Mouse (Mus musculus) ES-Bruce4 (cell line): ENCODE data around the gene Ptprd.

Experiments used
- CTCF ChIP-seq: IDR thresholded peaks from one replicate; pipeline ENCODE4 v1.8.1; 2011; ENCODE audit warnings: low read depth, low read length
- POLR2A ChIP-seq: IDR thresholded peaks from one replicate; pipeline ENCODE4 v1.8.1; 2011; ENCODE audit warnings: low read length; ENCODE audit not compliant: insufficient read depth

- no peak for TF ChIP-seq CTCF
- TF ChIP-seq POLR2A: no peak
Measured at GRCm38 (mm10) chr4:76660146-76660545, 1551.6 kb downstream of the Ptprd start.
